Mouse (Mus musculus): ENCODE data around the gene Map1lc3b. TPM values are rescaled to one million over a fixed set of nuclear protein-coding genes. Genes with fewer than 3 reads are reported as not detected.

Gene Map1lc3b
- polyA plus RNA-seq, 1 experiment from 2014 or later, result 325 TPM

DNA sequence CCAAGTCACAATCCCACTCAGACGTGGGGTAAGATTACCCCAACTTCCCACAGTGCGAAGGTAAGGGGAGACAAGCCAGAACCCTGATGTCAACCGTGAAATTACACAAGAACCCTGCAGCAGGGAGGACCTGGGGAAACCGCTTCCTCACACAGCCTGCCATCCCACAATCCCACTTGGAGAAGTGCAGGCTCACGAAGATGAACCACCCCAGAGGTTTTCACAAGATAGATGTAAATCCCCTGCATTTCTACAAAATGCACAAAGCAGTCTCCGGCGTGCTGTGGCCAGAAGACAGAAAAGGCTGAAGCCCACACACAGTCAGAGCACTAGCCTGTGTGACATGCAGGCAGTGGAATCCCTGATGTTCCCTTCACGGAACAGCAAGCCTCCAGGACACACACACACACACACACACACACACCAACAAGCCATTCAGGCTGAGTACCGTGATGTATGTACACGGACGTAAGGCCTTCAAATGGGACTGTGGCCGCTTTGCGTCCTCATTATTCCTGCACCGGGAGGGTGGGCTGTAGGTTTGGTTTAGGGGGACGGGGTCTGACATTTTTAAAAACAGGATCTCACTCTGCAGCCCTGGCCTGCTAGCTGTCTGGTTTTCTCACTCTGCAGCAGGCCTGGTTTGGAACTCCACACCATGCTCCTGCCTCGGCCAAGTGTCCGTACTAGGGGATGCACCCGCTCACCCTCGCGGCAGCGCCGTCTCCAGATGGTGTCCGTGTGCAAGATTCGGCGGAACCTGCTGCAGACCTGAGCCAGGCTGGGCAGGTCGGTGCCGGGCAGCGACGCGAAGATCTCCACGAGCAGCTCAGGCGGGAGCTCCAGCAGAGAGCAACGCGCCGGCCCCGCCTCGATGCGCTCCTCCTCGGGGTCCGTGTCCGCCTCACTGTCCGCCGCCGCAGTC lies 12.1 kb upstream of the Map1lc3b start:
- Histone ChIP-seq H3K36me3 (ENCODE audit: poor library complexity, severe bottlenecking) (no peaks in the 10 kb centered on the region), H3K27me3 (no peaks in the 10 kb centered on the region; the same call in 1 of the 2 replicates), H3K27ac (peak overlapping the region; percentile 66), H3K4me1 (peaks cover 27% of the 10 kb centered on the region), H3K9ac (peak overlapping the region; percentile 89), H3K9me3 (replicated peaks) (no peaks in the 10 kb centered on the region), H3K4me2 (peak overlapping the region; percentile 88), H3K4me3 (peak overlapping the region; percentile 88)
- peak; percentile 78 for ATAC-seq
- WGBS, result 2% methylated on average over 43 of the region's 44 CpGs

DNA sequence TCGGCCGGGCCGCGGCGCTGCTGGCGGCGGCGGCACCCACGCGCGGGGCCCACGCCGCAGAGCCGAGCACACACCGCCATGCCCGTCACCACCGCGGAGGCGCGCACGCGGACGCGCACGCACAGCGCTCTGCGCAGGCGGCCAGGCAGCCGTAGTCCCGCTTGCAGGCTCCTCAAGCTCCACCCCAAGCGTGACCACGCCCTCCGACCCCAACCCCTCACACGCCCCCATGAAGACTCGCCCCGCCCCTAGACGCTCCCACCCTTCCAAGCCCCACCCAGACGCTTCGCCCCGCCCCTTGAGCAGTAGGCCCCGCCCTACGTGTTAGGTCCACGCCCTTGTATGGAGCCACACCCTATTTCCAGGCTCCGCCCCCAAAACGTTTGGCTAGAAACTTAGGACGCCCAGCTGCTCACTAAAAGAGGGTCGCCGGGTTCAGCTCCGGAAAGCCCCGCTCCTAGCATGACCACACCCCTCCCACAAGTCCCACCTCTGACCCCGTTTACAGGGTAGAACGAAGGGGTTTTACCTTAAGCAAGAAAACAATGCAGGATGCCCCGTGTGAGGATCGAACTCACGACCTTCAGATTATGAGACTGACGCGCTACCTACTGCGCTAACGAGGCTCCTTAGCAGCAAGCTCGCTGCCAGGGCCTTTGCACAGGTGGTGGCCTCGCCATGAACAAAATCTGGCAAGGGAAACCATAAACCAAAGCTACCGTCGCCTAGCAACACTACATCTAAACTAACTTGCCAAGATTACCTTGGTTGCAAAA lies 11.3 kb upstream of the Map1lc3b start, which contains the start of gene Fbxo31:
Gene Fbxo31 (minus strand): TSS at position 131 of the 776 bp plus-strand sequence.
- Histone ChIP-seq H3K27ac (peak within 1 kb of the TSS; percentile 66), H3K9me3 (replicated peaks) (no peaks in the 10 kb centered on the region), H3K4me1 (peaks cover 22% of the 10 kb centered on the region), H3K9ac (peak within 1 kb of the TSS; percentile 89), H3K4me3 (peak within 1 kb of the TSS; percentile 88), H3K27me3 (no peaks in the 10 kb centered on the region; the same call in 1 of the 2 replicates), H3K4me2 (peak within 1 kb of the TSS; percentile 88), H3K36me3 (ENCODE audit: poor library complexity, severe bottlenecking) (no peaks in the 10 kb centered on the region)
- peak; percentile 97 for ATAC-seq
- WGBS, result 2% methylated on average over 33 of the region's 63 CpGs

DNA sequence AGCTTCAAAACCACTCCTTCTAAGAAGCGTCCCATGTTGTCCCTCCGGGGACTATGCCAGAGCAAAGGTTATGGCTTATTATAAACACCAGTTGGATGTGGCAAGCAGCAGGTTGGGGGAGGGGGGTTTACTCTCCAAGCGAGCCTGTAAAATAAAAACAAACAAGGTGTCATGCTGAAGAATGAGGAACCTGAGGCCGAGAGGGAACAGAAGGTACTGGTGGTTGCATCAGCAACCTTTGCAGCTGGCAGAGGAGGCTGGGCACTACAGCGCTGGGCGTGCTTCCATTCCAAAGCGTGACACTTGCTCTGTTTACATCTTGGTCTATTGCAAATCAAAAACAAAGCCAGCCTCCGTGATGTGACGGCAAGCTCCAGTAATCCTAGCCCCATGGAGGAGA lies 9.7 kb upstream of the Map1lc3b start:
- Histone ChIP-seq H3K4me2 (no peak overlapping the region), H3K9ac (no peak overlapping the region), H3K36me3 (ENCODE audit: poor library complexity, severe bottlenecking) (no peaks in the 10 kb centered on the region), H3K4me3 (no peak overlapping the region), H3K4me1 (peaks cover 27% of the 10 kb centered on the region), H3K9me3 (replicated peaks) (no peaks in the 10 kb centered on the region), H3K27ac (no peak overlapping the region), H3K27me3 (no peaks in the 10 kb centered on the region; the same call in 1 of the 2 replicates)
- WGBS, result 48% methylated on average over 9 of the region's 9 CpGs
- no peak for ATAC-seq

DNA sequence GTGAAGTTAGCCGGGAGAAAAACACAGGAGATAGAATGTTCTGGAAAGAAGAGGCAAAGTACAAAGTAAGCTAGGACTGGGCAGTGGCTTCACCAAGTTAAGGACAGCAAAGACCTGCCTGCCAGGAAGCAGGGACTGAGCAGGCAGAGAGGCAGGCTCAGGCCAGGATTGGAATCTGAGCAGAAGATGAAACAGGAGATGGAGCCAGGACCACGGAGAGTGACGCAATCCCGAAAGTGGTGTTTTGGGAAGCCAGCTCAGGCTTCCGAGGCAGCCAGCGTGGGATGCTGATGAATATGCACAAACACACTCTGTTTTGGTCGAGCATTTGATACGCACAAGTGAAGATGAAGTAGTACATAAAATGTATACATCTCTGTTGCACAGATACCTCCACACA lies 6.5 kb upstream of the Map1lc3b start:
- no peak overlapping the region for H3K4me3 ChIP-seq
- peaks cover 9% of the 10 kb centered on the region; the same call in 1 of the 2 replicates for H3K4me1 ChIP-seq
- H3K9ac ChIP-seq, result no peak overlapping the region
- no peak for ATAC-seq
- no peaks in the 10 kb centered on the region for H3K9me3 ChIP-seq (replicated peaks)
- no peaks in the 10 kb centered on the region; the same call in 1 of the 2 replicates for H3K27me3 ChIP-seq
- H3K4me2 ChIP-seq, result no peak overlapping the region
- no peak overlapping the region for H3K27ac ChIP-seq
- WGBS, result 62% methylated on average over 8 of the region's 8 CpGs
- no peaks in the 10 kb centered on the region for H3K36me3 ChIP-seq (ENCODE audit: poor library complexity, severe bottlenecking)

DNA sequence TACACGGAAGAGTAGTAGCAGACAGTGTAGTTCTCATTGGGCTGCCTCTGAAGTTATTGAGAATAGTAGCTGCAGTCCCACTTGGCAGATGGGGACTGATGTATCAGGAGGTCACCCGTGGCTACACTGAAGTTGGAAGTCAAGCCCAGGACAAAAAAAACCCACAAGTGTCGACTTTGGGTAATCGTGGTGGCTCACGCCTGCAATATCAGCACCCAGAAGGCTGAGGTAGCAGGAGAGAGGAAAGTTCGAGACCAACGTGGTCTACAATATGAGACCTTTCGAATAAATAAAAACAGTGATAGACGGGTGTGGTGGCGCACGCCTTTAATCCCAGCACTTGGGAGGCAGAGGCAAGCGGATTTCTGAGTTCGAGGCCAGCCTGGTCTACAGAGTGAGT lies 5.4 kb upstream of the Map1lc3b start:
- Histone ChIP-seq H3K36me3 (ENCODE audit: poor library complexity, severe bottlenecking) (no peaks in the 10 kb centered on the region), H3K27me3 (no peaks in the 10 kb centered on the region; the same call in 1 of the 2 replicates), H3K4me2 (peak overlapping the region; percentile 72), H3K9me3 (replicated peaks) (no peaks in the 10 kb centered on the region), H3K4me1 (peaks cover 13% of the 10 kb centered on the region), H3K27ac (no peak overlapping the region), H3K4me3 (peak overlapping the region; percentile 63), H3K9ac (peak overlapping the region; percentile 74)
- no peak for ATAC-seq
- 43% methylated on average over 13 of the region's 13 CpGs for WGBS

DNA sequence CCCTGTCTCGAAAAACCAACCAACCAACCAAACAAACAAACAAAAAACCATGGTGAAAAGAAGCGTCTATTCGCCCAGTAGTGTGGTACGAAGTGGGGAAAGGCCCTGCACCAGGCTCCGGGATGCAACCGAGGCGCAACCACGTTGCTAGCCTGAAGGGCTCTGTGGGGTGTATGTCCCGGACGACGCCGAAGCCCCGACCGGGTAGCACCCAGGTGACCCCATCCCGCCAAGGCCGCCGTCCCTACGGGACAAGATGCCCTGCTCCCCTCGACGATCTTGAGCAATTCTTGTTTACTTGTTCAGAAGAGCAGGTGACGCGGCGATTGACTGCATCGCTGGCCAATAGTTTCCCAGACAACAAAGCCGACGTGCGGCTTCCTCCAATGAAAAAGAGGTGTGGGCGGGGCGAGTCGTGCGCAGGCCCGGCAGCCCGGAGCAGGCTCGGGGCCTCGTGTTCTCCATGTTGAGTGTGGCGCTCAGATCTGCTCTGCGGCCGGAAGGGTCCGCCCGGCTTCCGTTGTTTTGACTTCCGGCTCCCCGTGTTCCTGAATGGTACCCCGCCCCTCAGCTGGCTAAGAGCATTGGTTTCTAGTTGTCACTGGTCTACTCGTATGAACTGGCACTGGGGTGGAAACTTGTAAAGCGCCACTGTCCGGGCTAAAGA lies 4.9 kb upstream of the Map1lc3b start:
- under 1% methylated on average over 47 of the region's 47 CpGs for WGBS
- H3K4me3 ChIP-seq, result peak overlapping the region; percentile 63

DNA sequence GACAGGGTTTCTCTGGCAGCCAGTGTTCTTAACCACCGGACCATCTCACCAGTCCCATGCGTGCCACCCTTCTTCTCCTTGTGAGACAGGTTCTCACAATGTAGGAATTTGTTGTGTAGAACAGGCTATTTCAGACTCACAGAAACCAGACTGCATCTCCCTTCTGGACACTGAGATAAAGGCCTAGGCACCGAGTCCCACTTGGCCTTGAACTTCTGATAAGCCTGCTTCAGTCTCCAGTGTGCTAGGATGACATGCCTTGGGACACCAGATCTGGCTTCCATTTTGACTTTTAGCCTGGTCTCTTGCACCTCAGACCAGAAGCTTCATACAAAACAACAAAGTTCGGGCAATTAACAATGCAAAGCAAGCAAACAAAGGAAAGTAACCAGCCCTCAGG lies 1.4 kb upstream of the Map1lc3b start:
- Histone ChIP-seq H3K27me3 (no peaks in the 10 kb centered on the region), H3K9ac (no peak overlapping the region), H3K4me2 (no peak overlapping the region), H3K27ac (no peak overlapping the region), H3K9me3 (replicated peaks) (no peaks in the 10 kb centered on the region), H3K4me3 (no peak overlapping the region), H3K4me1 (peaks cover 40% of the 10 kb centered on the region), H3K36me3 (ENCODE audit: poor library complexity, severe bottlenecking) (peaks cover 6% of the 10 kb centered on the region)
- 89% methylated on average over 4 of the region's 4 CpGs for WGBS
- no peak for ATAC-seq

More for the DNA sequence above, 4.9 kb upstream of the Map1lc3b start:
- no peaks in the 10 kb centered on the region for H3K36me3 ChIP-seq (ENCODE audit: poor library complexity, severe bottlenecking)
- peak overlapping the region; percentile 74 for H3K9ac ChIP-seq
- ATAC-seq, result peak; percentile 97
- H3K27me3 ChIP-seq, result no peaks in the 10 kb centered on the region; the same call in 1 of the 2 replicates
- no peak overlapping the region for H3K27ac ChIP-seq
- H3K4me2 ChIP-seq, result peak overlapping the region; percentile 72
- no peaks in the 10 kb centered on the region for H3K9me3 ChIP-seq (replicated peaks)
- H3K4me1 ChIP-seq, result peaks cover 15% of the 10 kb centered on the region

DNA sequence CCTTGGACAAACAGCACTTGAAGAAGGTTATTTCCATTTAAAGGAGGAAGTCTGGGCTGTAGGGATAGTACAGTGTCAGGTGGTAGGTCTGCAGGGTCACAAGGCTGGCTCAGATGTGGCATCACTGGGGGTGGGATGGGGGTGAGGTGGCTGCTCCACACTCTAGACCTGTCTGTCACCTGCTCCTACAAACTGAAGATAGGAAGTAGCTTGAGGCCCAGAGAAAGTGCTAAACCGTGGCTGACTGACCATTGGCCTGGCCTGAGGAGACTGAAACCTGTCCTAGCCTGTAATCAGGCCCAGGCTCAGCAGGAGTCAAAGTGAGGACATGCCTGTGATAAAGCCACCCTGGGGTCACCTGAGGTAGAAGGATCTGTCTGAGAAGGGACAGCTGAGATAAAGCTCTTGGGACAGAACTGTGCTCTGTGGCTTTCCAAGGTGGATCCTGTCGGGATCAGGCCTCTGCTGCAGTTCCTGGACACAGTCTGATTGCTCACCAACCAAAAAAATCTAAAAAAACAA lies 895 bp upstream of the Map1lc3b start:
- Histone ChIP-seq H3K4me3 (no peak overlapping the region), H3K27ac (peak overlapping the region; percentile 55), H3K9me3 (replicated peaks) (no peaks in the 10 kb centered on the region), H3K4me2 (peak overlapping the region; percentile 90; the same call in 1 of the 2 replicates), H3K36me3 (ENCODE audit: poor library complexity, severe bottlenecking) (peaks cover 11% of the 10 kb centered on the region), H3K4me1 (peaks cover 40% of the 10 kb centered on the region), H3K9ac (no peak overlapping the region), H3K27me3 (no peaks in the 10 kb centered on the region)
- ATAC-seq, result no peak
- WGBS, result 43% methylated on average over 2 of the region's 2 CpGs

DNA sequence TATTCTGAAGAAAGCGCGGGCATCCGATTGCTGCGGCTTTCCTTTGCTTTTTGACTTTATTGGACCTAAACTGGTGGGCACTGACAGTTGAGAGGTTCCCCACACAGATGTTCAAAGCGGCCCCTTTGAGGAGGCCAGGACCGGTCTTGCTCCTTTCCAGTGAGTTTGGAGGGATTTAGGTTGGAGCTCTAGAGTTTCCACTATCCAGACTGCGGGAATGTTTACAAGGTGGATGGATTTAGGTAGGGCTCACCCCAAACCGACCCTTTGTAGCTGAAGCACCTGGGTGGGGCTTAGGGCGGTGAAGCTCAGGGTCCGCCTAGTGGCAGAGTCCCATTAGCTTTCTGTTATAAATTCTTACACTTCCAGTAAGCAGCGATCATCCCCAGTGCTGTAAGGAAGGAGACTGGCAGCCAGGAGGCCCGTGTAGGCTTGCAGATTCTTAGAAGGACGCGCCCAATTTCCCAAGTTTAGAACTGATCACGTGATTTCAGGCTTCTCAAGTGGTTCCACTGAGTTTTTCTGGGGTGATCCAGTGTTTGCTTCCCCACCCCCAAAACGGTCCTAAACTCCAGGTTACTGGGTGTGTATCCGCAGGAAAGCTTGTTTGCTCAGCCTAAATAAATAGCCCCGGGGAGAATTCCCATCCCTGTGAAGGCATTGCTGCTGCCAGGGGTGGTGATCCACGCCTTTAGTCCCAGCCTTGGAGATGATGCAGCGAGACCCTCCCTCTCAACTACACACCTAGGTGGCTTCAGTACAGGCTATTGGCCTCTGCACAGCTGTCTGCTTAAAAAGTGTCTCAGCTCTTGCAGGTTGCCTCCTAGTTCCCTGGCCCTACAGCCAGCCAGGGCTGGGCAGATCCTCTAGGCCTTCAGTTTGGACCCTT lies 1.3 kb downstream of the Map1lc3b start:
- Histone ChIP-seq H3K4me3 (peak overlapping the region; percentile 95), H3K27me3 (no peaks in the 10 kb centered on the region), H3K4me2 (peak overlapping the region; percentile 90), H3K27ac (0 out of 2 replicates have a peak overlapping the region, but pooled peaks have one; percentile 49), H3K9me3 (replicated peaks) (no peaks in the 10 kb centered on the region), H3K9ac (peak overlapping the region; percentile 89), H3K36me3 (ENCODE audit: poor library complexity, severe bottlenecking) (peaks cover 32% of the 10 kb centered on the region), H3K4me1 (peaks cover 32% of the 10 kb centered on the region)
- ATAC-seq, result no peak
- WGBS, result 19% methylated on average over 20 of the region's 20 CpGs

DNA sequence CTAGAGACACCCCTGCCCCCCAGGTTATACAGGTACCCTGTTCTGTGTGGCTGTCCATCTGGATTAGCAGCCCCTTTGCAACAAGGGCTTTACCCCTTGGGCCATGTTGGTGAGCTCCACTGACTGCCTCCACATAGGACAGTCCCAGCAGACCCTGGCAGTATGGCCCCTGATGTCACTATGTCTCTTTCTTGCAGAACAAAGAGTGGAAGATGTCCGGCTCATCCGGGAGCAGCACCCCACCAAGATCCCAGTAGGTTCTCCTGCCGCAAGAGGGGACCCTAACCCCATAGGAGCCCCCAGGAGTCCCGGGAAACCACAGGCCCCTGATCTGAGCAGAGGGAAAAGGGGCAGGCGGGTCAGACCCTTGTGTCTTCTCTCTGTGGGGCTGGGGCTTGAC lies 3.1 kb downstream of the Map1lc3b start:
- H3K4me2 ChIP-seq, result no peak overlapping the region
- H3K27me3 ChIP-seq, result no peaks in the 10 kb centered on the region
- H3K9ac ChIP-seq, result no peak overlapping the region
- WGBS, result 89% methylated on average over 5 of the region's 5 CpGs
- peaks cover 32% of the 10 kb centered on the region for H3K4me1 ChIP-seq
- peaks cover 48% of the 10 kb centered on the region for H3K36me3 ChIP-seq (ENCODE audit: poor library complexity, severe bottlenecking)
- no peaks in the 10 kb centered on the region for H3K9me3 ChIP-seq (replicated peaks)
- no peak for ATAC-seq
- no peak overlapping the region for H3K27ac ChIP-seq
- no peak overlapping the region for H3K4me3 ChIP-seq

DNA sequence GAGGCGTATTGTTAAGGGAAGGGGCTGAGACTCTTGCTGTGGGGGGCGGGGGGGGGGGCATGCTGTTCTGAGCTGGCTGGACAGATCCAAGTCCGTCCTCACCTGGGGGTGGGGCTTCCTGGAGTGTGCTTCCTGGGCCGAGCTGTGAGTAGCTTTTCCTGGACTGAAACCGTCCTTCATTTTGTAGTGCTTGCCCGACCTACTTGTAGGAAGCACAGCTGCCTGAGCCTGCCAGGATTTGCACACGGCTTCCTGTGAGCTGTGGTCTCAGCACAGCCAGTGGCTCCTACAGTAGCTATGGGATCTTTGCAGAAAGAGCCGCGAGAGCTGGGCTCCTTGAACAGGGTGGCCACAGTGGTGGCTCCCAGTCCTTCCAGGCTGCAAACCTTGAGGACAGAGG lies 3.8 kb downstream of the Map1lc3b start:
- peaks cover 32% of the 10 kb centered on the region for H3K4me1 ChIP-seq
- WGBS, result 81% methylated on average over 9 of the region's 9 CpGs
- no peak overlapping the region for H3K4me3 ChIP-seq
- H3K9me3 ChIP-seq (replicated peaks), result no peaks in the 10 kb centered on the region
- no peaks in the 10 kb centered on the region for H3K27me3 ChIP-seq
- H3K4me2 ChIP-seq, result no peak overlapping the region
- no peak overlapping the region for H3K27ac ChIP-seq
- H3K36me3 ChIP-seq (ENCODE audit: poor library complexity, severe bottlenecking), result peaks cover 51% of the 10 kb centered on the region
- ATAC-seq, result no peak
- H3K9ac ChIP-seq, result no peak overlapping the region
